Mouse (Mus musculus) C2C12 (cell line): ENCODE measurements around the gene Rere.

Experiments
- CTCF ChIP-seq: IDR thresholded peaks from one replicate; pipeline ENCODE4 v1.5.1; 2011; ENCODE audit not compliant: control insufficient read depth, insufficient read depth, insufficient read length
- FOSL1 ChIP-seq: IDR thresholded peaks from one replicate; pipeline ENCODE4 v1.8.0; 2011; ENCODE audit warnings: mild to moderate bottlenecking, low read length; ENCODE audit not compliant: poor library complexity, insufficient read depth, severe bottlenecking

GRCm38 (mm10) chr4:150282631-150283334, 1.3 kb downstream of the Rere start:
- TF ChIP-seq CTCF, result no peak
- TF ChIP-seq FOSL1, result no peak
